Mouse (Mus musculus) thymus, postnatal 25 days (tissue): ENCODE results near the gene Vapa.
A peak's percentile ranks its signal among the peaks of the same experiment; 100 is the strongest.

Experiments used
- DNase-seq: peaks from one replicate; pipeline ENCODE4 v3.0.0; 2022

The Vapa gene

GRCm38 (mm10) chr17:65618431-65618830, 5.1 kb upstream of the Vapa start:
- no peak for DNase-seq

GRCm38 (mm10) chr17:65615678-65616077, 2.3 kb upstream of the Vapa start:
- DNase-seq: no peak

- DNase-seq: no peak
These were observed 1.1 kb upstream of the Vapa start for GRCm38 (mm10) chr17:65614431-65614830.

- DNase-seq: no peak
These were observed 253 bp downstream of the Vapa start for GRCm38 (mm10) chr17:65613142-65613462.

- DNase-seq: peak; percentile 44
These were observed 789 bp downstream of the Vapa start for GRCm38 (mm10) chr17:65612391-65613141.

- no peak for DNase-seq
These were observed 1.6 kb downstream of the Vapa start for GRCm38 (mm10) chr17:65611721-65612120.

- DNase-seq: no peak
These were observed 4.6 kb downstream of the Vapa start for GRCm38 (mm10) chr17:65608743-65609142.

GRCm38 (mm10) chr17:65608312-65608687, 5.1 kb downstream of the Vapa start:
- DNase-seq: no peak

- DNase-seq: no peak
These were observed 5.6 kb downstream of the Vapa start for GRCm38 (mm10) chr17:65607574-65608311.

GRCm38 (mm10) chr17:65606014-65606413, 7.3 kb downstream of the Vapa start:
- DNase-seq: no peak

GRCm38 (mm10) chr17:65604892-65605291, 8.5 kb downstream of the Vapa start:
- DNase-seq: no peak

GRCm38 (mm10) chr17:65604315-65604714, 9.0 kb downstream of the Vapa start:
- no peak for DNase-seq

GRCm38 (mm10) chr17:65597857-65598486, 15.4 kb downstream of the Vapa start:
- DNase-seq: no peak

GRCm38 (mm10) chr17:65594687-65595086, 18.7 kb downstream of the Vapa start:
- DNase-seq: no peak

GRCm38 (mm10) chr17:65586892-65587291, 26.5 kb downstream of the Vapa start:
- no peak for DNase-seq

- DNase-seq: no peak
These were observed 31.9 kb downstream of the Vapa start for GRCm38 (mm10) chr17:65581440-65581839.

GRCm38 (mm10) chr17:65579766-65580165, 33.6 kb downstream of the Vapa start:
- DNase-seq: no peak

- no peak for DNase-seq
These were observed 38.0 kb downstream of the Vapa start for GRCm38 (mm10) chr17:65575339-65575738.

GRCm38 (mm10) chr17:65574850-65575249, 38.5 kb downstream of the Vapa start:
- DNase-seq: no peak

GRCm38 (mm10) chr17:65571866-65572265, 41.5 kb downstream of the Vapa start:
- no peak for DNase-seq

GRCm38 (mm10) chr17:65571466-65571865, 41.9 kb downstream of the Vapa start:
- no peak for DNase-seq

GRCm38 (mm10) chr17:65564189-65564588, 49.2 kb downstream of the Vapa start:
- DNase-seq: no peak

- no peak for DNase-seq
These were observed 50.0 kb downstream of the Vapa start for GRCm38 (mm10) chr17:65563345-65563744.

- peak; percentile 38 for DNase-seq
These were observed 50.6 kb downstream of the Vapa start for GRCm38 (mm10) chr17:65562761-65563160.
